Mouse (Mus musculus): ENCODE results near the gene Ntrk3. TPM values are rescaled to one million over a fixed set of nuclear protein-coding genes. Genes with fewer than 3 reads are reported as not detected.

Gene Ntrk3
- polyA plus RNA-seq, 1 experiment from 2014 or later, result 2.6 TPM

GRCm38 (mm10) chr7:78603922-78604321 is 133.9 kb downstream of the Ntrk3 start:
- ATAC-seq (ENCODE audit: insufficient number of reproducible peaks, insufficient read depth, low FRiP score, low TSS enrichment), result no peak
- WGBS, result 38% methylated on average over 7 of the region's 7 CpGs
- H3K27me3 ChIP-seq, result peaks cover 2% of the 10 kb centered on the region

GRCm38 (mm10) chr7:78601851-78602250 is 136.0 kb downstream of the Ntrk3 start:
- peaks cover 22% of the 10 kb centered on the region for H3K27me3 ChIP-seq
- H3K4me2 ChIP-seq (replicated peaks), result no peak overlapping the region
- H3K9ac ChIP-seq, result no peak overlapping the region
- no peaks in the 10 kb centered on the region for H3K36me3 ChIP-seq
- H3K9me3 ChIP-seq, result no peaks in the 10 kb centered on the region
- 83% methylated on average over 3 of the region's 3 CpGs for WGBS
- no peak for ATAC-seq (ENCODE audit: insufficient number of reproducible peaks, insufficient read depth, low FRiP score, low TSS enrichment)
- peaks cover 6% of the 10 kb centered on the region; the same call in 1 of the 2 replicates for H3K4me1 ChIP-seq
- no peak overlapping the region for H3K4me3 ChIP-seq
- H3K27ac ChIP-seq, result no peak overlapping the region

More at GRCm38 (mm10) chr7:78603922-78604321, 133.9 kb downstream of the Ntrk3 start:
- H3K9ac ChIP-seq, result no peak overlapping the region
- H3K9me3 ChIP-seq, result no peaks in the 10 kb centered on the region
- no peak overlapping the region for H3K4me2 ChIP-seq (replicated peaks)
- H3K4me3 ChIP-seq, result no peak overlapping the region
- H3K36me3 ChIP-seq, result no peaks in the 10 kb centered on the region
- H3K27ac ChIP-seq, result no peak overlapping the region
- no peaks in the 10 kb centered on the region for H3K4me1 ChIP-seq

- Histone ChIP-seq H3K9ac (no peak overlapping the region), H3K9me3 (no peaks in the 10 kb centered on the region), H3K4me1 (peaks cover 6% of the 10 kb centered on the region; the same call in 1 of the 2 replicates), H3K4me2 (replicated peaks) (no peak overlapping the region), H3K27me3 (peaks cover 28% of the 10 kb centered on the region), H3K36me3 (no peaks in the 10 kb centered on the region), H3K4me3 (no peak overlapping the region), H3K27ac (no peak overlapping the region)
- no peak for ATAC-seq (ENCODE audit: insufficient number of reproducible peaks, insufficient read depth, low FRiP score, low TSS enrichment)
- 88% methylated on average over 6 of the region's 6 CpGs for WGBS
Measured at GRCm38 (mm10) chr7:78600886-78601285, 136.9 kb downstream of the Ntrk3 start.

GRCm38 (mm10) chr7:78599941-78600677 is 137.7 kb downstream of the Ntrk3 start:
- peaks cover 28% of the 10 kb centered on the region for H3K27me3 ChIP-seq
- ATAC-seq (ENCODE audit: insufficient number of reproducible peaks, insufficient read depth, low FRiP score, low TSS enrichment), result no peak
- no peak overlapping the region for H3K9ac ChIP-seq
- no peak overlapping the region for H3K4me2 ChIP-seq (replicated peaks)
- no peak overlapping the region for H3K27ac ChIP-seq
- H3K4me3 ChIP-seq, result no peak overlapping the region
- H3K9me3 ChIP-seq, result no peaks in the 10 kb centered on the region
- peaks cover 6% of the 10 kb centered on the region; the same call in 1 of the 2 replicates for H3K4me1 ChIP-seq
- no peaks in the 10 kb centered on the region for H3K36me3 ChIP-seq
- WGBS, result 81% methylated on average over 6 of the region's 6 CpGs

GRCm38 (mm10) chr7:78598147-78598546 is 139.7 kb downstream of the Ntrk3 start:
- no peaks in the 10 kb centered on the region for H3K36me3 ChIP-seq
- peaks cover 28% of the 10 kb centered on the region for H3K27me3 ChIP-seq
- no peak overlapping the region for H3K4me3 ChIP-seq
- H3K4me2 ChIP-seq (replicated peaks), result no peak overlapping the region
- no peak for ATAC-seq (ENCODE audit: insufficient number of reproducible peaks, insufficient read depth, low FRiP score, low TSS enrichment)
- H3K27ac ChIP-seq, result no peak overlapping the region
- no peak overlapping the region for H3K9ac ChIP-seq
- H3K4me1 ChIP-seq, result peaks cover 6% of the 10 kb centered on the region; the same call in 1 of the 2 replicates
- whole genome bisulfite sequencing, result 37% methylated on average over 12 of the region's 12 CpGs
- H3K9me3 ChIP-seq, result no peaks in the 10 kb centered on the region

- 0 out of 2 replicates have a peak overlapping the region, but pooled peaks have one; percentile 17 for H3K4me2 ChIP-seq (replicated peaks)
- H3K9ac ChIP-seq, result peak overlapping the region; percentile 20; the same call in 1 of the 2 replicates
- WGBS, result 23% methylated on average over 15 of the region's 15 CpGs
- peaks cover 28% of the 10 kb centered on the region for H3K27me3 ChIP-seq
- peaks cover 6% of the 10 kb centered on the region; the same call in 1 of the 2 replicates for H3K4me1 ChIP-seq
- H3K9me3 ChIP-seq, result no peaks in the 10 kb centered on the region
- H3K4me3 ChIP-seq, result no peak overlapping the region
- H3K36me3 ChIP-seq, result no peaks in the 10 kb centered on the region
- no peak overlapping the region for H3K27ac ChIP-seq
- no peak for ATAC-seq (ENCODE audit: insufficient number of reproducible peaks, insufficient read depth, low FRiP score, low TSS enrichment)
Measured at GRCm38 (mm10) chr7:78597251-78598129, 140.3 kb downstream of the Ntrk3 start.

- WGBS, result 54% methylated on average over 5 of the region's 5 CpGs
- Histone ChIP-seq H3K27me3 (peaks cover 32% of the 10 kb centered on the region), H3K4me1 (peaks cover 6% of the 10 kb centered on the region; the same call in 1 of the 2 replicates), H3K9me3 (no peaks in the 10 kb centered on the region), H3K4me3 (no peak overlapping the region), H3K4me2 (replicated peaks) (no peak overlapping the region), H3K36me3 (no peaks in the 10 kb centered on the region), H3K9ac (no peak overlapping the region), H3K27ac (no peak overlapping the region)
- no peak for ATAC-seq (ENCODE audit: insufficient number of reproducible peaks, insufficient read depth, low FRiP score, low TSS enrichment)
Measured at GRCm38 (mm10) chr7:78596556-78596955, 141.3 kb downstream of the Ntrk3 start.

- Histone ChIP-seq H3K27ac (no peak overlapping the region), H3K27me3 (peaks cover 32% of the 10 kb centered on the region), H3K9me3 (no peaks in the 10 kb centered on the region), H3K9ac (no peak overlapping the region), H3K4me2 (replicated peaks) (no peak overlapping the region), H3K4me1 (peaks cover 6% of the 10 kb centered on the region; the same call in 1 of the 2 replicates), H3K36me3 (no peaks in the 10 kb centered on the region), H3K4me3 (no peak overlapping the region)
- ATAC-seq (ENCODE audit: insufficient number of reproducible peaks, insufficient read depth, low FRiP score, low TSS enrichment), result no peak
- WGBS, result 7% methylated on average over 4 of the region's 4 CpGs
Measured at GRCm38 (mm10) chr7:78595895-78596294, 141.9 kb downstream of the Ntrk3 start.

- WGBS, result 77% methylated on average over 4 of the region's 4 CpGs
- H3K4me1 ChIP-seq, result 0 out of 2 replicates have a peak, but pooled peaks cover 4% of the 10 kb centered on the region
- peaks cover 20% of the 10 kb centered on the region for H3K27me3 ChIP-seq
- no peak overlapping the region for H3K4me2 ChIP-seq (replicated peaks)
- no peak overlapping the region for H3K4me3 ChIP-seq
- no peaks in the 10 kb centered on the region for H3K36me3 ChIP-seq
- ATAC-seq (ENCODE audit: insufficient number of reproducible peaks, insufficient read depth, low FRiP score, low TSS enrichment), result no peak
- no peaks in the 10 kb centered on the region for H3K9me3 ChIP-seq
- no peak overlapping the region for H3K9ac ChIP-seq
- H3K27ac ChIP-seq, result no peak overlapping the region
Measured at GRCm38 (mm10) chr7:78592948-78593347, 144.9 kb downstream of the Ntrk3 start.

- 87% methylated on average over 1 of the region's 1 CpGs for WGBS
Measured at GRCm38 (mm10) chr7:78592172-78592571, 145.6 kb downstream of the Ntrk3 start.

GRCm38 (mm10) chr7:78589766-78590165 is 148.0 kb downstream of the Ntrk3 start:
- no peak for ATAC-seq (ENCODE audit: insufficient number of reproducible peaks, insufficient read depth, low FRiP score, low TSS enrichment)
- no peaks in the 10 kb centered on the region for H3K4me1 ChIP-seq
- WGBS, result 69% methylated on average over 7 of the region's 7 CpGs
- peaks cover 24% of the 10 kb centered on the region; the same call in 1 of the 2 replicates for H3K27me3 ChIP-seq
- H3K36me3 ChIP-seq, result no peaks in the 10 kb centered on the region
- H3K9me3 ChIP-seq, result no peaks in the 10 kb centered on the region
- no peak overlapping the region for H3K27ac ChIP-seq
- no peak overlapping the region for H3K9ac ChIP-seq
- H3K4me2 ChIP-seq (replicated peaks), result no peak overlapping the region
- H3K4me3 ChIP-seq, result no peak overlapping the region

More at GRCm38 (mm10) chr7:78592172-78592571, 145.6 kb downstream of the Ntrk3 start:
- no peak for ATAC-seq (ENCODE audit: insufficient number of reproducible peaks, insufficient read depth, low FRiP score, low TSS enrichment)
- Histone ChIP-seq H3K9me3 (no peaks in the 10 kb centered on the region), H3K27ac (no peak overlapping the region), H3K27me3 (peaks cover 17% of the 10 kb centered on the region), H3K4me2 (replicated peaks) (no peak overlapping the region), H3K4me1 (no peaks in the 10 kb centered on the region), H3K36me3 (no peaks in the 10 kb centered on the region), H3K9ac (no peak overlapping the region), H3K4me3 (no peak overlapping the region)
